Mouse (Mus musculus) limb, embryonic 14.5 days (tissue): ENCODE results near the gene Gm10799. TPM values are rescaled to one million over a fixed set of nuclear protein-coding genes. Genes with fewer than 3 reads are reported as not detected.

ENCODE experiments used
- ATAC-seq: fragments of 200-750 bp; cut with Nextera tagmentation; 2 replicates; pipeline ENCODE4 v1.8.0; 2017; ENCODE audit warnings: low read depth, moderate number of reproducible peaks, moderate TSS enrichment; ENCODE audit not compliant: low FRiP score
- DNase-seq: peaks from one replicate; pipeline ENCODE4 v3.0.0-alpha.2; 2015; ENCODE audit warnings: low spot score
- H3K27ac ChIP-seq: fragments of 300-500 bp; sonication (generic); replicated peaks from 2 replicates; pipeline ENCODE4 v1.5.1; 2014; ENCODE audit warnings: low read depth, mild to moderate bottlenecking, low read length, moderate library complexity, mixed read lengths
- H3K27me3 ChIP-seq: fragments of 300-500 bp; sonication (generic); 2 replicates; pipeline ENCODE4 v1.6.1; 2014; ENCODE audit warnings: low read length, mixed read lengths; ENCODE audit not compliant: control insufficient read depth, insufficient read depth
- H3K36me3 ChIP-seq: fragments of 300-500 bp; sonication (generic); 2 replicates; pipeline ENCODE4 v1.6.1; 2014; ENCODE audit warnings: mild to moderate bottlenecking, low read length, moderate library complexity, mixed read lengths; ENCODE audit not compliant: control insufficient read depth, insufficient read depth
- H3K4me1 ChIP-seq: fragments of 300-500 bp; sonication (generic); 2 replicates; pipeline ENCODE4 v1.6.1; 2014; ENCODE audit warnings: antibody characterized with exemption, low read length, mixed read lengths; ENCODE audit not compliant: control insufficient read depth, insufficient read depth
- H3K4me2 ChIP-seq: fragments of 300-500 bp; sonication (generic); replicated peaks from 2 replicates; pipeline ENCODE4 v1.6.1; 2014; ENCODE audit warnings: low read depth, mild to moderate bottlenecking, low read length, moderate library complexity; ENCODE audit not compliant: severe bottlenecking
- H3K4me3 ChIP-seq: fragments of 300-500 bp; sonication (generic); replicated peaks from 2 replicates; pipeline ENCODE4 v1.5.1; 2014; ENCODE audit warnings: low read length
- H3K9ac ChIP-seq: fragments of 300-500 bp; sonication (generic); 2 replicates; pipeline ENCODE4 v1.6.1; 2014; ENCODE audit warnings: mild to moderate bottlenecking, low read depth, low read length, moderate library complexity; ENCODE audit not compliant: severe bottlenecking
- H3K9me3 ChIP-seq: fragments of 300-500 bp; sonication (generic); 2 replicates; pipeline ENCODE4 v1.6.1; 2016; ENCODE audit warnings: low read length; ENCODE audit not compliant: control insufficient read depth
- POLR2A ChIP-seq: fragments of 200-500 bp; IDR thresholded peaks from 2 replicates; pipeline ENCODE4 v1.8.0; 2012; ENCODE audit warnings: inconsistent platforms, mild to moderate bottlenecking, moderate library complexity, borderline replicate concordance; ENCODE audit not compliant: insufficient read depth, insufficient read length; ENCODE audit errors: extremely low read depth
- WGBS: fragments of 180-500 bp; shearing (Covaris S2); extraction: QIAGEN DNeasy Blood & Tissue Kit; methylation state at CpG from one replicate; pipeline ENCODE4 v1.1.7; 2014; 5-methylcytosine and 5-hydroxymethylcytosine counted together
- polyA plus RNA-seq, 2 experiments: library from polyadenylated mRNA; depleted of rRNA in 1 of 2; stranded (reverse) in 1 of 2; unstranded in 1 of 2; fragments of >200 nt; fragmentation: Nextera tagmentation in 1 of 2; extraction: Ambion mirVana in 1 of 2; gene quantifications; 2 replicates each; pipeline versions ENCODE4 v1.2.1 to v1.2.3; 2012 to 2014

Gene Gm10799
- polyA plus RNA-seq, 2 experiments: not detected

DNA sequence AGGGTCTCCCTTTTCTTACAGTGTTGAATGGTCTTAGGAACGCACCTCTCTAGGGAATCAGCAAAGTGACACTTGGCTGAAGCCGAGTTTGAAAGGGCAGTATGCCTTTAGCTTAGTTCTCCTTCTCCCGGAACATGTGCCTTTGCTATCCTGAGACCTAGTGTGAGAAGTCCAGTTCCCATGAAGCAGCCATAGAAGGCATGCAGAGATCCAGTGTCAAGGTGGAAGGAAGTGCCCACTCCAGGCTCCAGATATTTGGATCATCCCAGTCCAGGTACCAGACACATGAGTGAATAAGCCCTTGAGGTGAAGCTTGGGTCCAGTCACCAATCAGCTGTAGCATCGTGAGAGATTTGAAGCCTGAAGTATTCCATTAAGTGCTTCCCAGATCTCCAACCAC lies 9.4 kb downstream of the Gm10799 start:
- no peaks in the 10 kb centered on the region for H3K4me1 ChIP-seq
- H3K4me2 ChIP-seq: no peak overlapping the region
- no peak overlapping the region for H3K9ac ChIP-seq
- no peaks in the 10 kb centered on the region for H3K9me3 ChIP-seq
- no peak overlapping the region for H3K27ac ChIP-seq
- H3K4me3 ChIP-seq: no peak overlapping the region
- DNase-seq (no peak), ATAC-seq (no peak)
- WGBS: 92% methylated on average over 4 of the region's 4 CpGs
- no peak for TF ChIP-seq POLR2A
- H3K27me3 ChIP-seq: no peaks in the 10 kb centered on the region
- H3K36me3 ChIP-seq: peaks cover 41% of the 10 kb centered on the region

DNA sequence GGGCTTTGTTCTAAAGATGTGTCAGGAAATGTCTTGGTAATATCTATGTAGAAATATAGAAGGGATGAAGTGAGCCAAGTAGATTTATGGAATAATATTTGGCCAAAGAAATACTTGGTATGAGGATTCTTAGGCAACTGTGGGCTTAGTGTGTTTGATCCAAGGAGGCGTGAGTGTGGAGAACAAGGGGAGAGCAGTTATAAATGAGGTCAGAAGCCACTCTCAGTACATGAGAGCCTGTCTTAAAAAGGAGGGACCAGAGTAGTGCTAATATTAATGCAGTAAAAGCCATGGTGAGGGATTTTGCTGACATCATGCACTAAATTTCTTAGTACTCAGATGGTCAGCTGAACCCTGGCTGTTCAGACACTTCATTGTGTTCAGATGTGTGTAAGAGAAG lies 10.0 kb downstream of the Gm10799 start:
- Histone ChIP-seq H3K4me2 (no peak overlapping the region), H3K36me3 (peaks cover 47% of the 10 kb centered on the region), H3K9ac (no peak overlapping the region), H3K27ac (no peak overlapping the region), H3K27me3 (no peaks in the 10 kb centered on the region), H3K9me3 (no peaks in the 10 kb centered on the region), H3K4me1 (no peaks in the 10 kb centered on the region), H3K4me3 (no peak overlapping the region)
- TF ChIP-seq POLR2A: no peak
- no peak for DNase-seq
- ATAC-seq: no peak
- WGBS: 84% methylated on average over 1 of the region's 1 CpGs

GRCm38 (mm10) chr2:104044479-104045080 lies 23.8 kb downstream of the Gm10799 start:
- 85% methylated on average over 1 of the region's 1 CpGs for WGBS
- H3K9me3 ChIP-seq: no peaks in the 10 kb centered on the region
- TF ChIP-seq POLR2A: no peak
- peaks cover 49% of the 10 kb centered on the region for H3K36me3 ChIP-seq
- no peak for ATAC-seq
- H3K4me1 ChIP-seq: no peaks in the 10 kb centered on the region
- H3K4me3 ChIP-seq: no peak overlapping the region
- DNase-seq: no peak
- no peak overlapping the region for H3K9ac ChIP-seq
- H3K27me3 ChIP-seq: no peaks in the 10 kb centered on the region
- no peak overlapping the region for H3K27ac ChIP-seq
- H3K4me2 ChIP-seq: no peak overlapping the region

- no peaks in the 10 kb centered on the region for H3K4me1 ChIP-seq
- peaks cover 55% of the 10 kb centered on the region for H3K36me3 ChIP-seq
- WGBS: 56% methylated on average over 5 of the region's 5 CpGs
- H3K4me3 ChIP-seq: no peak overlapping the region
- H3K9ac ChIP-seq: no peak overlapping the region
- H3K9me3 ChIP-seq: no peaks in the 10 kb centered on the region
- no peaks in the 10 kb centered on the region for H3K27me3 ChIP-seq
- no peak; the same call in 1 of the 2 replicates for ATAC-seq
- TF ChIP-seq POLR2A: no peak
- no peak overlapping the region for H3K27ac ChIP-seq
- no peak for DNase-seq
- no peak overlapping the region for H3K4me2 ChIP-seq
Measured at GRCm38 (mm10) chr2:104043624-104044478, 24.5 kb downstream of the Gm10799 start.

DNA sequence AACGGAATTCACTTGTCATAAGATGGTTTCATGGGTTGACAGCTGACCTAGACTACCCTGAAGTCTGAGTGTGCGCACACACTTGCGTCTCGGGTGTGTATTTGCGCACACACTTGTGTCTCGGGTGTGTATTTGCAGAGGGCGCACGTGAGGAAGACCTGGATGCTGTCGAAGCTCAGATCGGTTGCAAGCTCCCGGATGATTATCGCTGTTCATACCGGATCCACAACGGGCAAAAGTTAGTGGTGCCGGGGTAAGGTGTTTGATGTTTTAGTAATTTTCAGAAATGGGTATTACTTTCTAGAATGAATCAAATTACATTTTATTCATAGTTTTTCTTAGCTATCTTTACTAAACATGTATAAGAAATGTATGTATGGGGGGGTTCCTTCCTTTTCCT lies 25.6 kb downstream of the Gm10799 start:
- H3K36me3 ChIP-seq: peaks cover 48% of the 10 kb centered on the region
- no peaks in the 10 kb centered on the region for H3K4me1 ChIP-seq
- no peak overlapping the region for H3K4me3 ChIP-seq
- no peak overlapping the region for H3K27ac ChIP-seq
- no peak for TF ChIP-seq POLR2A
- no peak overlapping the region for H3K9ac ChIP-seq
- no peak overlapping the region for H3K4me2 ChIP-seq
- 94% methylated on average over 15 of the region's 15 CpGs for WGBS
- no peaks in the 10 kb centered on the region for H3K9me3 ChIP-seq
- ATAC-seq (no peak), DNase-seq (no peak)
- H3K27me3 ChIP-seq: no peaks in the 10 kb centered on the region
